Mouse (Mus musculus): ENCODE data around the gene Zic5.

DNA sequence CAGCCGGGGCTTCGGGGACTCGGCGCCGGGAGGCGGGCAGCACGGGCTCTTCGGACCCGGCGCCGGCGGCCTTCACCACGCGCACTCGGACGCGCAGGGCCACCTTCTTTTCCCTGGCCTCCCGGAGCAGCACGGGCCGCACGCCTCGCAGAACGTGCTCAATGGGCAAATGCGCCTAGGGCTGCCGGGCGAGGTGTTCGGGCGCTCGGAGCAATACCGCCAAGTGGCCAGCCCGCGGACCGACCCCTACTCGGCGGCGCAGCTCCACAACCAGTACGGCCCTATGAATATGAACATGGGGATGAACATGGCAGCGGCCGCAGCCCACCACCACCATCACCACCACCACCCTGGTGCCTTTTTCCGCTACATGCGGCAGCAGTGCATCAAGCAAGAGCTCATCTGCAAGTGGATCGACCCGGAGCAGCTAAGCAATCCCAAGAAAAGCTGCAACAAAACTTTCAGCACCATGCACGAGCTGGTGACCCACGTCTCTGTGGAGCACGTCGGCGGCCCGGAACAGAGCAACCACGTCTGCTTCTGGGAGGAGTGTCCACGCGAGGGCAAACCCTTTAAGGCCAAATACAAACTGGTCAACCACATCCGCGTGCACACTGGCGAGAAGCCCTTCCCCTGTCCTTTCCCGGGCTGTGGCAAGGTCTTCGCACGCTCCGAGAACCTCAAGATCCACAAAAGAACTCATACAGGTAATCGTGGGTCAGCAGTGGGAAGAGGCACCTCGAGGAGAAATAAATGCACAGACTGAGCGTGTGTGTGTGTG lies 10.8 kb upstream of the Zic5 start:
- TF ChIP-seq CTCF (IDR thresholded peaks at IDR 0.05) (no peak), EP300 (IDR thresholded peaks at IDR 0.05) (no peak)
